Mouse (Mus musculus): ENCODE data around the gene Atp6v1g3.

The Atp6v1g3 gene

GRCm38 (mm10) chr1:138273438-138273837 is at the start of gene Atp6v1g3:
Gene Atp6v1g3 (plus strand): TSS chr1:138273738.
- no peak for DNase-seq (ENCODE audit: low spot score in 2 of 2)

GRCm38 (mm10) chr1:138233051-138233450 is 40.5 kb upstream of the Atp6v1g3 start:
- DNase-seq (ENCODE audit: low spot score in 2 of 2), result no peak

GRCm38 (mm10) chr1:138237252-138237651 is 36.3 kb upstream of the Atp6v1g3 start:
- no peak for DNase-seq (ENCODE audit: low spot score in 2 of 2)

GRCm38 (mm10) chr1:138243947-138244346 is 29.6 kb upstream of the Atp6v1g3 start:
- DNase-seq (ENCODE audit: low spot score in 2 of 2), result peak; percentile 24

- DNase-seq (ENCODE audit: low spot score in 2 of 2), result peak; percentile 20 to 29
These were observed 29.1 kb upstream of the Atp6v1g3 start for GRCm38 (mm10) chr1:138244485-138244884.

GRCm38 (mm10) chr1:138245103-138245502 is 28.4 kb upstream of the Atp6v1g3 start:
- DNase-seq (ENCODE audit: low spot score in 2 of 2), result peak in 1 of 2 experiments; percentile 6

- no peak for DNase-seq (ENCODE audit: low spot score in 2 of 2)
These were observed 28.0 kb upstream of the Atp6v1g3 start for GRCm38 (mm10) chr1:138245533-138245932.

- no peak for DNase-seq (ENCODE audit: low spot score in 2 of 2)
These were observed 26.9 kb upstream of the Atp6v1g3 start for GRCm38 (mm10) chr1:138246438-138247164.

GRCm38 (mm10) chr1:138247699-138248483 is 25.6 kb upstream of the Atp6v1g3 start:
- DNase-seq (ENCODE audit: low spot score in 2 of 2), result no peak

GRCm38 (mm10) chr1:138248770-138249169 is 24.8 kb upstream of the Atp6v1g3 start:
- no peak for DNase-seq (ENCODE audit: low spot score in 2 of 2)

GRCm38 (mm10) chr1:138250951-138251350 is 22.6 kb upstream of the Atp6v1g3 start:
- no peak for DNase-seq (ENCODE audit: low spot score in 2 of 2)

- DNase-seq (ENCODE audit: low spot score in 2 of 2), result no peak
These were observed 17.3 kb upstream of the Atp6v1g3 start for GRCm38 (mm10) chr1:138256172-138256789.

- no peak for DNase-seq (ENCODE audit: low spot score in 2 of 2)
These were observed 14.8 kb upstream of the Atp6v1g3 start for GRCm38 (mm10) chr1:138258758-138259157.

- DNase-seq (ENCODE audit: low spot score in 2 of 2), result peak in 1 of 2 experiments; percentile 34
These were observed 12.0 kb upstream of the Atp6v1g3 start for GRCm38 (mm10) chr1:138261520-138261919.

GRCm38 (mm10) chr1:138262408-138262807 is 11.1 kb upstream of the Atp6v1g3 start:
- DNase-seq (ENCODE audit: low spot score in 2 of 2), result no peak

- DNase-seq (ENCODE audit: low spot score in 2 of 2), result no peak
These were observed 6.0 kb upstream of the Atp6v1g3 start for GRCm38 (mm10) chr1:138267465-138268055.

GRCm38 (mm10) chr1:138274930-138275329 is 1.4 kb downstream of the Atp6v1g3 start:
- DNase-seq (ENCODE audit: low spot score in 2 of 2), result peak in 1 of 2 experiments; percentile 1

- DNase-seq (ENCODE audit: low spot score in 2 of 2), result no peak
These were observed 2.3 kb downstream of the Atp6v1g3 start for GRCm38 (mm10) chr1:138275859-138276258.

GRCm38 (mm10) chr1:138281139-138281538 is 7.6 kb downstream of the Atp6v1g3 start:
- no peak for DNase-seq (ENCODE audit: low spot score in 2 of 2)

- no peak for DNase-seq (ENCODE audit: low spot score in 2 of 2)
These were observed 9.0 kb downstream of the Atp6v1g3 start for GRCm38 (mm10) chr1:138282413-138283141.

- no peak for DNase-seq (ENCODE audit: low spot score in 2 of 2)
These were observed 14.1 kb downstream of the Atp6v1g3 start for GRCm38 (mm10) chr1:138287665-138288064.
